Mouse (Mus musculus) forelimb bud, embryonic 11.5 days (tissue): ENCODE results near the gene Cd247.
A peak's percentile ranks its signal among the peaks of the same experiment; 100 is the strongest.

Source experiments
- DNase-seq: peaks from one replicate; pipeline ENCODE4 v3.0.0-alpha.2; 2012; ENCODE audit warnings: low read depth, low spot score

Cd247 gene

DNA sequence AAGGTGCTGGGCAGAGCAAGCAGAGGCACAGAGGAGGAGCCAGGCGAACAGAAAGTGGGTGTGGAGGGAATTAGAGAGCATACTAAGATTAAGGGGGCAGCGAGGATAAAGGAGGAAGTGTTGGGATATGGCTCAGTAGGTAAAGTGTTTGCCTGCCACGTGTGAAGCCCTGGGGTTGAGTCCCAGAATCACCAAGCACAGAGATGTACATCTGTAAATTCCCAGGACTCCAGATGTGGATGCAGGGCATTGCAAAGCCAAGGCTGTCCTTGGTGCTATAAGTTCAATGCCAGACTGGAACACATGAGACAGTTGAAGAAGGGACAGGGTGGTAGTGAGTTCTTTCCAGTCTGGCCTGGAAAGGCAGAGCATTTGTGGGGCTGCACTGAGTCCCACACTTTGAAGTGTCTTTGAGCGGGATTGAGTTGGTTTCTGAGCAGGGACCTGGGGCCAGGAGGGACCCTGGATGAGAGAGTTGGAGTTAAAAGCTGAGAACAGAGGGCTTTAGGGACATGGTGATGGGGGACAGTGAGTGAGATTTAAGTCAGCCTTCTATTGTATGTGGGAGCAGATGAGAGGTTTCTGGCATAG, 64.7 kb downstream of the Cd247 start:
- no peak for DNase-seq

DNA sequence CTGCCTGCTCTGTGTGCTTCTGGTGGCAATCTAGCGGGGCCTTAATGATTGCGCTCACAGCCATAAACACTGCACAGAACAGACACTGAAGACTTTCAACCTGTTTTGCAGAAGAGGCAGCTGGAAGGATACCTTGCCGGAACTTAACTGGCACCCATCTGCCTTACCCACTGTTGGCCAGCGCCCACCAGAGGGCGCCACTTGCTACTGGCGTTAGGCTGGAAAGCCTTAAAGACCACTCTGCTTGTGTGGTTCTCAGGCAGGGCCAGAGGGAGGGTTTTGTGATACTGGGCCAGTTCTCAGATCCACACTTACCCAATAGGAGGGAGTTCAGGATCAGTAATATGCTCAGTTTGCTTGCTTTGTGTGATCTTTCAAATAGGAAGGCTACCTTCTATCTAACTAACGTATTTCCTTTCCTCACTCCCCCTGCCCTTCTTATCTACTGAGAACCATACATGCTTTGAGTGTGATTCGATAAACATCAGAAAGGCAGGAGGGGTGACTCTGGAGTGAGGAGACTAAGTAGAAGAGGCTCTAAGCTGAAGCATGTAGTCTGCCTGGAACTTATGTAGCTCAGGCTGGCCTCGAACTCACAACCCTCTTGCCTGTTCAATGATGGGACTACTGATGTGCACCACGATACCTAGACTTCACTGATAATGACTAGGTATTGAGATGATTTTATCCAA, 65.4 kb downstream of the Cd247 start:
- peak; percentile 77 for DNase-seq

DNA sequence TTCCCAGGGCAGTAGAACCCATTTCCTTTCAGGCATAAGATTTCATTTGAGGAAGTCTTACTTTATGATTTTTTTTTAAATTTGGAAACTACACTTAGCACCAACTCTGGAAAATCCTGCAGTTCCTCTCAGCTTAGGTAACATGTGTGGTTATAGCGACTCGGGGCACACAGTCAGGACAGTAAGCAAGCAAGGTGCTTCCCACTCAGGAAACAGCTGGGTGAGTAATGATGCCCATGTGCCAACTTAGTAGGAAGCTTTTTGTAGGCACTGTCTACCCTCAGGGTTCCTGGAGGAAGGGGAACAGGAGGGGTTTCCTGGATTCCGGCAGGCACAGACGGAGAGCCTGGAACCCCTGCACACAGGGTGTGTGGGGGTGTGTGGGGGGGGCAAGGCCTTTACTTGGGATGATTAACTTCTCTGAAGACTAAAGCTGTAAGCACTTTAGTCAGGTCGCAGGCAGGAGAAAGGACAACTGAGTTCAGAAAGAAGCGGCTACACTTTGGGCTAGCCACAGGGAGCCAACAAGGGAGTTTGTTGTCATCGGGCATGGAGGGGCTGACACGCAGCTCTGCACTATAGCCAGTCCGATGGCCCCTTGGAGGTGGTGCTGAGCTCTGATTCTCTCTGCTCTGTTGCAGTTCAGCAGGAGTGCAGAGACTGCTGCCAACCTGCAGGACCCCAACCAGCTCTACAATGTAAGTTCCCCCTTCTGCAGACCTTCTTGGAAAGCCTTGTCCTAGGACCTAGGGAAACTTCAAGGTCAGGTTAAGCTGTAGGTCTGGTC, 67.5 kb downstream of the Cd247 start:
- no peak for DNase-seq

DNA sequence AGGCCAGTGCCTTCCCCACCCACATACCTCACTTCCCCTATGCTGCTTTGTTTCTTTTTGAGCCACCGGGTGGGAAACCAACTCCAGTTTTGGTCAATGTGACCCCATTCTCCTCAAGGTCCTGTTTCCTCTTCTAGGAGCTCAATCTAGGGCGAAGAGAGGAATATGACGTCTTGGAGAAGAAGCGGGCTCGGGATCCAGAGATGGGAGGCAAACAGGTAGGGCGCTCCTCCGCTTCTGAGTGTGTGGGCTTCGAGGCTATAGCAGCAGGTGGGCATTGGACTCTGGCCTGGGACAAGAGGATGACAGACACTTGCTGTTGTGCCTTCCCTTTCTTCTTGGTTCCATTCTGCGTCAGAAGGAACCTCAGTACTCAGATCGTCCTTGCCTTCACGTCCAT, 68.8 kb downstream of the Cd247 start:
- no peak for DNase-seq

DNA sequence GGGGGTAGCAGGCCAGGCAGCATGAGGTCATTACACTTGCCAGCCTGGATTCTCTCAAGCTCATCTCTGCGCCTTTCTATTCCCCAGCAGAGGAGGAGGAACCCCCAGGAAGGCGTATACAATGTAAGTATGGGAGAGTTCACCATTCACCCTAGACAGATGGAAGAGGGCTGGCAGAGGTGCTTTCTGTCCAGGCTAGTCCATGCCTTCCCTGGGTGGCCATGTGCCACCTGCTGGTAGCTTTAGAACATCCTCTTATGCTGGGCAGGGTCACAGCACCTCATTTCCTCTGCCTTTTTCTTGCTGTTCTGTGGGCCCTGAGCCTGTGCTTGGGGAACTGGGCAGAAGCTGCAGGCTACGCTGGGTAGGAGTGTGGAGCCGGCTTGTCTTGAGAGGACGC, 69.9 kb downstream of the Cd247 start:
- DNase-seq = no peak

DNA sequence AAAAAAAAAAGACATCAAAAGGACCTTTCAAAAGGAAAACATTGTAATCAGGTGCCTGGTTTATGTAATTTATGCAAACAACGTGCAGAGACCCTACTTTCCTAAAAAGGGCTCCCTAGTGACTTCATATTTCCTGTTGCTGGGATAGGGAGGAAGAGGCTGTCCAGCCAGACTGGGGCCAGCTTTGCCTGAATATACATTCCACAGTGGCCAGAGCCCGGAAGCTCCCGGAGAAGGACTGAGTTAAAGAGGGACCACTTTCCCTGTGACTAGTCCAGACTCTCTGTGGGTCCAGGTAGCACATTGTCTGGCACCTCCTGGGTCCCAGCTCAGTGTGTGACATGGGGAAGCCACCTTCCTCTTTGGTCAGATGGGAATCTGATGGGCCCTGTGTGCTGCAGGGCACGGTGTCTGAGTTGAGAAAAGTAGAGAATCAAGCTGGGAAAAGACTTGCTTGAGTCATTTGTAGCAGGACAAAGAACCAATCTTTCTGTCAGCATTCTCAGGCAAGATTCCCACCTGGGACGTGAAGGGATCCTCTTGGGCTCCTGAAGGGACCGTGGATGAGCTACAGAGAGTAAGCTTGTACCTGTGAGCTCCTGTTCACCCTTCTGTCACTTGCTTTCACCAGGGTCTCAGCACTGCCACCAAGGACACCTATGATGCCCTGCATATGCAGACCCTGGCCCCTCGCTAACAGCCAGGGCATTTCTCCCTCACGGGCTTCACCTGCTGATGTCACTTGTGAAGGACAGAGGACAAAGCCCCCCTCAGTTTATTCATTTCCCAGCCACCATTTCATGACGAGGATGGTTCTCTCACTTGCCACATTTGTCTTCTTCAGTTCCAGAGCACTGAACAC, 72.1 kb downstream of the Cd247 start:
- no peak for DNase-seq

DNA sequence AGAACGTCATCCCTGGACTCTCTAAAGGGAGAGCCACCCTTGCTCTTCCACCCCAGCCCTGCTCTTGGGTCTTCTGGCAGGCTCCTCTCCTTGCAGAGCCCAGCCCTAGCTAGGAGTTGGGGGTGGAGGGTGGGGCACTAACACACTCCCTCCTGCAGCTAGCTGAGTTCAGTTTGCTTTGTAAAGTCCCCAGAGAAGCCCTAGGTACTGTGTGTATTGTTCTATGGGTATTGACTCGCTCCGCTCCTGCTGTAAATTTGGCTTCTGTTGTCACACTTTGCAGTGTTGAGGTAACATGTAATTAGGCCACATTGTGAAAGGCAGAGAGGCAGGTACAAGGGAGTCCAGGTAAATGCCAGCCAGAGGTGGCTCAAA, 72.7 kb downstream of the Cd247 start:
- no peak for DNase-seq

DNA sequence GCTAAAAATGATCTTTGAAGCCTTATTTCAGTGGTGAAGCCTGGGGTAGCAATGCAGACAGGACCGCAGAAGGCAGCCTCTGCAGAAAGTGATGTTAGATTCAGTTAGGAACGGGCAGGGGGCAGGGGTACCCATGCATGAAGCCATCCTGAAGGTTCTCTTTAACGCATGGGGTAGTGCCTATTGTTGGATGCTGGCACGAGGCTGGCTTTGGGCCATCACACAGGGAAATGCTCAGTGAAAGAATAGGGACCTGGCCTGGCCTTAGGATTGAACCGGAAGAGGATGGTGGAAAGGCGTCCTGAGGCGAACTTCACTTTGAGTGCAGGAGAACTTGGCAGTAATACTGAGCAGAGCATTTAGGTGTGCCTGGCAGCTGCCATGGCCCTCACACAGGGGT, 73.6 kb downstream of the Cd247 start:
- no peak for DNase-seq

DNA sequence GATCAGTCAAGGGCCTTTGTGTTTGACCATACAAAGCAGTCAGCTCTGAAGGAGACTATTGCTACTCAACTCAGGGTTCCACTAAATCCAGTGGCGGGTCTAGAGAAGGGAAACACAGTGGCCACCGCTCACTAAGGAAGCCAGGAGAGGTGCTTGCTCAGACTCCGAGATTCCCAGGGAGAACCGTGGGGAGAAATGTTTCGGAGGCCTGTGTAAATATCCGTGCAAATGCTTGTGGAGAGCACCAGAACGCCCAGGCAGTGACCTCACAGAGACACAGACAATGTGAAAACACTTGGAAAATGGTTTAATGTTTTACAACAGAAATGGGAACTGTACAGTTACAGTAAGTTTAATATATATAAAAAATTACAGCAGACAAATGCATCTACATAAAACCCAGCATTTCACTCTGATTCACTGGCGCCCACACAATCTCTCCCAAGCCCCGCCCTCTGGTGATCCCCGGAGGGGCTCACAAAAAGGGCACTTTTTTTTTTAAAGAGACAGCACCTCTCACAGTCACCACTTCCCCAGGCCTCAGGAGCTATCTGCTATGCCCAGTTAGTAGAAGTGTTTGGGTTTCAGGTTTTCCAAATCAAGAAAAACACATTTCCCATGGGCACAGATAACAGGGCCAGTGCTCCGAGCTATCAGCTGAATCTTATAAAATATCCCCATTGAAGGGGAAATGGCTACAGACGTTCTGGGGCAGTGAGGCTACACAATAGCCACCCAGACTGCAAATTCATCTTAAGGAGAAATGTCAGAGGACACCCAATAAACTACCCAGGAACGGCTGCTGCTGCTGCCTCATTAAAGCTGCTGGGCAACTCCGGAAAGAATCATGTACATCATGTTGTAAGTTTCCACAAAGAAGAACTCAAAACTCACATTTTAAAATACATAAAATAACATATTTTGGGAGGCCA, 76.6 kb downstream of the Cd247 start:
- DNase-seq = peak; percentile 51

DNA sequence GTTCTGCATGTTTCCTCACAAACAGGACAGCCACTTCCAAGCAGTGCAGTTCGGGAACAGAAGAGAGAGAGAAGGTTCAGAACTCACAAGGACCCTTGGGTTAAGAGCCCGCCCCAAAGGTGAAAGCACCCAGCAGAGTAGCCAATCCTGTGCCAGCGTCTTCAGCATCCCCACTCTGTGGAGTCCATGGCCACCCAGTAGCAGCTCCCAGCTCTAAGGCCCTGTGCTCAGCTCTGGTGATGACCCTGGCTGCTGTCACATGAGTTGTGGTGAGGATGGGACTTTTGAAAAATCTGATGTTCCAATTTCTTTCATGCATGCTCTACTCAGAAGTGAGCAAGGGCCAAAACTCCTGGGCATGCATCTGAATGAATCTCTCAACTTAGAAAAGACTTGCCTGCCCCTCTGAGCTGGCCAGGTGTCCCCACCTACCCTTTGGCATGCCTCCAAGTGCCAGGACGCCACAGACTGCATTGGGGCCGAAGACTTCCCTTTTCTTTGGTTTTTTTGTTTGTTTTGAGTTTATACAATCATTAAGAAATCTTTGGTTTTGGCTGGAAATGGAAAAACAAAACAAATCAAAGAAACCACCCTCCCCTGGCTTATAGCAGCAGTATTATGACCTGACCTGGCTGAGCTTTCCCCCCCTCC, 78.3 kb downstream of the Cd247 start:
- no peak for DNase-seq

DNA sequence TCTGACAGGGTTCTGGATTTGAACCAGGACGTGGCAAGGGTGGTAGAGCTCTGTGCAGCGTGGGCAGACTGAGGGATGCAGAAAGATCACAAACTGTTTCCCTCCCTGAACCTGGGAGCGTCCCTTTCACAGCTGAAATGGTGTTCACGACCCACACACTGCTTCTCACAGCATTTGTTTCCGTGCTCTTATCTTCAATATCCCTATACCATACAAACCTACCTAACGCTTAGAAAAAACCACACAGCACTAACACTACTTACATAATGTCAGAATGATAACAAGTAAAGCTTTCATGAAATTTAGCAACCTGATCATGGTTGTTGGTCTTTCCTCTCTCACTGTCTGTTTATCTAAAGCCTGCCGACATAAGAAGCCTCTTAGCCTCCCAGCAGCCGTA, 80.2 kb downstream of the Cd247 start:
- no peak for DNase-seq

DNA sequence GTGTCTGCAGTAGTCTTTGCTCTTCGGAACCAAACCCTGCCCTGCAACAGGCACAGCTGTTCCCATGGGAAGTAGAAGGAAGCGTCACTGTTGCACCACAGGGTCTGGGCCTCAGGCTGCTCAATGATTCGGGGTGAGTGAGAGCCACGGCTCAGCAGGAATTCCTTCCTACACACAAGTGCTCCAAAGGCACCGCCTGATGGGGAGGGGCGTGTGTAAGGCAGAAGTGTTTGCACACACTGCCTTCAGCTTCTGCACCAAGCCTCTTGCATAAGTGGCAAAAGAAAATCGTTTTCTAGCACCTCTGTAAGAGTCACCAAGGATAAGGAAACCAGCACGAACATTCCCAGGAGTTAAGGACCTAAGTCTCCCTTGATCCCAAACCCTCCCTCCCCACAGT, 86.2 kb downstream of the Cd247 start:
- no peak for DNase-seq

DNA sequence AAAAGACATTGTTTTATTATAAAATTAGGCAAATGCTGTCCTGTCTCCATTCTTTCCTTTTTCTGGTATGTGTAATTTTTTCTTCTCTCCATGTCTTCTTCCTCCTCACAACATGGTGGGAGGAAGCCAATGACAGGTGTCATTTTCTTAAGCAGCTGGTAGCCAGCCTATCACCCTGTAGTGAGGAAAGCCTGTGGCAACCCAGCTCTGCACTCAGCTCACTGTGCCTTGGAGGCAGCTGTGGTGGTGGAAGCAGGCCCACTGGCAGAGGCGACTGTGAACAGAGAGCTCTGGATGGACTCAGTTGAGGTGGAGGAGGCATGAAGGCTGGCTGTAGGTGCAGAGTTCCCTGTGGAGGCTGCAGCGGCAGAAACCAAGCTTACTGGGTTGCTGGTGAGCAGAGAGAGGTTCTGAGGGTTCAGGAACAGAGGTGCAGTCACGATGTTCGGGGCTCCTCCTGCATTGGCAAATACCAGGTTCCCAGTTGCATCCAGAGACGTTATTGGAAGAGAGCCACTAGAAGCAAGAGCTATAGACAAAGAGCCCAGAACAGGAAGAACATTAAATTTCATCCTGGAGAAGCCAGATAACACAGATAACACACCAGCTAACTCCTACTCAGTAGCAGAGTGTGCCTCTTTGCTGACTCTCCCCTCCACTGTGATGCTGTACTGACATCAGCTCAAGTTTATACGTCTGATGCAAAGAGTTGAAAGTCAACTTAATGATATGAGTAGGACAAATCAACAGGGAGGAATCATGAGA, 87.2 kb downstream of the Cd247 start:
- DNase-seq = no peak

DNA sequence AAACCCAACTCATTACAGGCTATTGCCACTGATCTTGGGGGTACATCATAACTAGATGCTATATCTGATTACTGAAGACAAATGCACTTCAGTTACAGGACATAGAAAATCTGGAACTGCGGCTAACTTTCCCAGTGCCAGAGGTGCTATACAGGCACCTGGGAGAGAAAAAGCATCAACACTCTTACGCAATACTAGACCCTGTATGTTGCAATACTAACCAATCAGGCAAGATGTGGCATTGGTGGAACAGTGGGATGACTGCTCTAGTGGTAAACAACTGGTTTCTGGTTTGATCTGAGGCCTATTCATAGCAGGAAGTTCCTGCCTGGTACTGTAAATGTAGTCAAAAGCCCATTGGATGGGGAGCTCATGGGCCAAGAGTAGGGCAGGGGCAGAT, 90.3 kb downstream of the Cd247 start:
- DNase-seq = no peak

DNA sequence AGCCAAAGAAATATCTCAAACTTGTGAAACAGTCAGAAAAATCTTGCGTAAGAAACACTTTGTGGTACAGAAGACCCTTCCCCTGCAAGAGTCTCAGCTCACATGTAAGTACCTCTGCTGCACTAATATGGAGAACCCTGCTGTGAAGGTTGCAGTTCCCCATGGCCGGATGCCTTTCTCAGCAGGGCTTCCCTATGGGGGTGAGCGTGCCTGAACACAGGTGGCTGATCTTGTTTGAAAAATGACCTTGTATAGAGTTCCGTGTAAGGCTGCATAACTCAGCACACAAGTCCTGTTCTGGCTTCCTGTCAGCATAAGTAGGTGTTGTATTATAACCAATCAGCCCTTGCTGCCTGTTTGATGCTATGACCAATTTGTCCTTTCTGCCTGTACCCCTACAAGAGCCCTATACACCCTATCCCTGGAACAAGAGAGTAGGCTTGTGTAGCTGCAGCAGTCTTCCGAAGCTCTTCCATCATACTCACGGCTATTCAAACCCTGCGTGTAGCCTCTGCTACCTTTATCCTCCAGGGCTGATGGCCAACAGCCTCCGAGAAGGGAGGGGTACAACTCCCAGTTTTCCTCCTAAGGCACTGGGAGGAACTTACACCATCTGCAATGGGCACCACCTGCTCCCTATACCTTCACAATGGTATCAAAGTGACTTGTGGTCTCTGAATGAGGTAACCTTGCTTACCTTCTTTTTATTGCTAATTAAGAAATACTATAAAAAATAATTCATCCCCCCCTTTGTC, 93.8 kb downstream of the Cd247 start:
- DNase-seq = peak; percentile 31

DNA sequence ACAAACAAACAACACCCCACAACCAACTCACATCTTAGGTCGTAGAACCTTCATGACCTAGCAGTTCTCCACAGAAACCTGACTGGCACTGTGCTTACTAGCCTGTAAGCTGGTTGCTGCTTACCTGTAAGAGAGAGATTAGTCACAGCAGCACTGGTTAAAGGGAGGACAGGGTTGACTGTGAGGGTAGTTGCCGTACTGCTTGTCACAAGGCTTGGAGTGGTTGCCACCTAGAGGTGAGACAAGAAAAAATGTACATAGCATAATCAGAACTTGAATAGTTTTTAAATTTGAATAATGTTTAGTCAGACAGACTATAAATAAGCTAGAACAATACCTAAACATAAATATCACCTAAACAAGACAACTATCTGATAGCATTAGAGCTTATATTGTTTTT, 103.2 kb downstream of the Cd247 start:
- DNase-seq = no peak

DNA sequence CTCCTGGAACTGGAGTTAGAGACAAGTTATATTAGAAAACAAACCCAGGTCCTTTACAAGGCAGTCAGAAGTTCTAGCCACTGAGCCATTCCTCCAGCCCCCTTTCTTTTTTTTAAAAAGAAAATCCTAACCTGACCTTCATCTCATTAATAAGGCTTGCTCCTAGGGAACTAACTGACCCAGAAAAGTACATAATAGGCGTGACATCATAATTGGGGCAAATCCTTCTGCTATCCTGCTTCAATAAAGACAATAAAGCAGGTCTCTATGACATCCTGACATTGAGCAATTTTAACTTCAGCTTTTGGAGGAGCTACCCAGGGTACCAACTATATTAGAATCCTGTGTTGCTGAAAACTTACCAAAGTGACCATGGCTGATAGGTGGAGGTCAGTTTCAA, 115.1 kb downstream of the Cd247 start:
- DNase-seq = no peak

DNA sequence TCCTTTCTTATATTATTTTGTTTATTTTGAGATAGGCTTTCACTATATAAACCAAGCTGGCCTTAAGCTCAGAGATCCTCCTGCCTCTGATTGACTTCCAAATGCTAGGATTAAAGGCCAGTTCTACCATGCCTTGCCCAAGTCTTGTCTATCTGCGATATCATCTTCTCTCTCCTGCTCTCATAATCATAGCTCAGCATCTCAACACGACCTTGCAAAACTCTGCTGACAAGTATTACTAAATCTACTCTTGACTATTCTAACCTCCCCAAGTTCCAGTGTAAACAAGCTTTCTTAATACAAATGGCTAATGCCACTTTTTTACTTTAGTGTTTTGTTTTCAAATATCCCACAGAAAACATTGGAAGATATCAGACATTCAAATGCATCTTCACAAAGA, 119.7 kb downstream of the Cd247 start:
- no peak for DNase-seq

DNA sequence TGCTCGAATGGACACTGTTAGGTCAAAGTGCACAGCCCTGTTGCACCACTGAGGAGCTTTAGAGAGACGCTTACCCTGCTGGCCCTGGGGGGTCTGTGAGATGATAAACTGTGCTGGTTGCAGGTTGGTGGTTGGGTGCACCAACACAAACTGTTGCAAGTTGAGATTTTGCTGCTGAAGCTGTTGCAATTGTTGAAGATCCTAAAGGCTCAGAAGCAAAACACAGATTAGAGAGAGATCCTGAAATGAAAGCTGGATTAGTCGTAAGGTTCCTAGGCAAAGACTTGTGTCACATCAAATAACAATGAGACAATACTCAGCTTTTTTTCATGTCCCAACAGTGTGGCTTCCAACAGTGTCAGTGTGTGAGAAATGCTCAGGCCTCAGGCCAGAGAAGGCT, 120.3 kb downstream of the Cd247 start:
- DNase-seq = no peak
